Mouse (Mus musculus) heart, adult 2 months (tissue): ENCODE results near the gene Mc3r.

Experiments used
- CTCF ChIP-seq: fragments of 200-600 bp; IDR thresholded peaks from 2 replicates; pipeline ENCODE4 v1.8.1; 2022; ENCODE audit warnings: antibody characterized with exemption, mild to moderate bottlenecking, moderate library complexity
- POLR2A ChIP-seq: fragments of 200-500 bp; IDR thresholded peaks from 2 replicates; pipeline ENCODE4 v1.6.1; 2011; ENCODE audit warnings: mild to moderate bottlenecking, low read depth, low read length, control low read depth; ENCODE audit not compliant: insufficient read depth

GRCm38 (mm10) chr2:172216163-172216915, 32.0 kb upstream of the Mc3r start:
- TF ChIP-seq POLR2A: no peak
- TF ChIP-seq CTCF: no peak
